Mouse (Mus musculus): ENCODE measurements at regions not wholly inside any gene's neighbourhood (a gene's known extent, or its start where the extent isn't known, plus 50 kb on each side); places are given as distances from the start of the nearest gene placed in this dataset.

DNA sequence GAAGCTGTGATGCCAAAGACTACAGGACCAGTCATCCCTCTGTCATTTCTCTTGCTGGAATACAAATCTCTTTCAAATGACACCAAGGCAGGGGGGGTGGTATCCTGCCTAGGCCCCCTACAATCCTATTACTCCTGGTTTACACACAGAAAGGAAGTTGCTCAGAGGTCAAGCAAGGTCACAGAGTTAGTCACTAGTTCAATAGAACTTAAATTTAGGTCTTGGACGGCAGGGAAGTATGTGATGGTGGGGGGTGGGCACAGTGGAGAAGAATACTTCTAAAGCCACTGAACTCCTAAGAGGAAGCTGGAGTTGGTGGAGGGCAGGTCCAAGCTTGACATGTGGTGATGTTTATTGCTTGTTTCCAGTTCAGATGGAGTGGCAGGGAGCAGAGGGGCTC lies 134.4 kb downstream of the Plpp3 start:
- H3K36me3 ChIP-seq (ENCODE audit: control insufficient read depth, insufficient read depth, low read length): no peaks in the 10 kb centered on the region
- H3K4me1 ChIP-seq (ENCODE audit: control insufficient read depth, insufficient read depth, low read length): no peaks in the 10 kb centered on the region
- no peak overlapping the region for H3K27ac ChIP-seq (ENCODE audit: control insufficient read depth, insufficient read depth, low read depth, low read length)
- no peak for TF ChIP-seq CTCF (IDR thresholded peaks at IDR 0.05; ENCODE audit: control insufficient read depth, insufficient read depth, insufficient replicate concordance, low read depth, low read length)
- TF ChIP-seq POLR2A (IDR thresholded peaks at IDR 0.05; ENCODE audit: control insufficient read depth, low read depth, low read length): no peak
- no peaks in the 10 kb centered on the region for H3K27me3 ChIP-seq (ENCODE audit: control insufficient read depth, insufficient read depth, low read length)
- no peak overlapping the region for H3K4me3 ChIP-seq (ENCODE audit: control insufficient read depth, low read depth, low read length)

- no peak overlapping the region for H3K4me3 ChIP-seq (ENCODE audit: control insufficient read depth, low read depth, low read length)
- H3K27ac ChIP-seq (ENCODE audit: control insufficient read depth, insufficient read depth, low read depth, low read length): no peak overlapping the region
- H3K36me3 ChIP-seq (ENCODE audit: control insufficient read depth, insufficient read depth, low read length): no peaks in the 10 kb centered on the region
- no peaks in the 10 kb centered on the region for H3K27me3 ChIP-seq (ENCODE audit: control insufficient read depth, insufficient read depth, low read length)
- no peaks in the 10 kb centered on the region for H3K4me1 ChIP-seq (ENCODE audit: control insufficient read depth, insufficient read depth, low read length)
- no peak for TF ChIP-seq CTCF (IDR thresholded peaks at IDR 0.05; ENCODE audit: control insufficient read depth, insufficient read depth, insufficient replicate concordance, low read depth, low read length)
- TF ChIP-seq POLR2A (IDR thresholded peaks at IDR 0.05; ENCODE audit: control insufficient read depth, low read depth, low read length): no peak
Observed at GRCm38 (mm10) chr4:105299358-105299757, 142.2 kb downstream of the Plpp3 start.

- Histone ChIP-seq H3K27ac (ENCODE audit: control insufficient read depth, insufficient read depth, low read depth, low read length) (no peak overlapping the region), H3K27me3 (ENCODE audit: control insufficient read depth, insufficient read depth, low read length) (no peaks in the 10 kb centered on the region), H3K4me3 (ENCODE audit: control insufficient read depth, low read depth, low read length) (no peak overlapping the region), H3K36me3 (ENCODE audit: control insufficient read depth, insufficient read depth, low read length) (no peaks in the 10 kb centered on the region), H3K4me1 (ENCODE audit: control insufficient read depth, insufficient read depth, low read length) (0 out of 2 replicates have a peak, but pooled peaks cover 2% of the 10 kb centered on the region)
- TF ChIP-seq CTCF (IDR thresholded peaks at IDR 0.05; ENCODE audit: control insufficient read depth, insufficient read depth, insufficient replicate concordance, low read depth, low read length) (no peak), POLR2A (IDR thresholded peaks at IDR 0.05; ENCODE audit: control insufficient read depth, low read depth, low read length) (no peak)
Observed at GRCm38 (mm10) chr4:105301547-105301946, 144.4 kb downstream of the Plpp3 start.

DNA sequence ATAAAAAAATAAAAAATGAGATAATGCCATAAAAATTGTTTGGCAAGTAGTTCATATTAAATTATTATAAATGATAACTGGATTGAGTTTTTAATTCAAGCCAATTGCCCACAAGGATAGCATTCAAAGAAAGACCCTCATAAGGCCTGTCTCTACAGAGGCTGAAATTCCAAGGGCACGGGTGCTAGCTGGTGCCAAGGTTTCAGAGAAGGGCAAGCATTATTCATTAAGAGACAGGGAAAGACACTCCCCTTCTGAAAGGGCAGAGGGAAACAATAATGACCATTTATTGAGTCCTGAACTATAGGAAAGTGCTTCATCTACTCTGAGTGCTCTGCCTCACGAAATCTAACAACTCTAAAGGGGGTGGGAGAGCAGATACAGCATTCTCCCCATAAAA lies 147.0 kb downstream of the Plpp3 start:
- Histone ChIP-seq H3K36me3 (ENCODE audit: control insufficient read depth, insufficient read depth, low read length) (no peaks in the 10 kb centered on the region), H3K27ac (ENCODE audit: control insufficient read depth, insufficient read depth, low read depth, low read length) (no peak overlapping the region), H3K27me3 (ENCODE audit: control insufficient read depth, insufficient read depth, low read length) (no peaks in the 10 kb centered on the region), H3K4me1 (ENCODE audit: control insufficient read depth, insufficient read depth, low read length) (0 out of 2 replicates have a peak, but pooled peaks cover 2% of the 10 kb centered on the region), H3K4me3 (ENCODE audit: control insufficient read depth, low read depth, low read length) (no peak overlapping the region)
- TF ChIP-seq CTCF (IDR thresholded peaks at IDR 0.05; ENCODE audit: control insufficient read depth, insufficient read depth, insufficient replicate concordance, low read depth, low read length) (no peak), POLR2A (IDR thresholded peaks at IDR 0.05; ENCODE audit: control insufficient read depth, low read depth, low read length) (no peak)

DNA sequence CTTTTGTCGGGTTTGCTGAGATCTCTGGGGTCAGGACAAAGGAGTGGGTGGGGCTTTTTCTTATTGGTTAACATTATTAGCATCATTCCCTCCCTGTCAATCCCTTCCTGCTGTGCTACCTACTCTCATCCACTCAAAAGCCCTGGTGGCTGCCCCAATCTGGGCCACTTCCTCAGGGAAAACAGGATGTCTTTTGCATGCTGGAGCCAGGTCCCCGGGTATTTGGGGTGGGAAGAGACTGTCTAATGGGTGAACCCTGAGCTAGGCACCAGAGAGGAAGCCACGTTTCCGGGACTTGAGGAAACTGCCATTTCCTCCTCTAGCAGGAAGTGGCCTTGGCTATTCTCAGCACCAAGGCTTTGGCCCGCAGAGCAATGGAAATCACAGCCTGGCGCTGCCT lies 148.8 kb downstream of the Plpp3 start:
- Histone ChIP-seq H3K27me3 (ENCODE audit: control insufficient read depth, insufficient read depth, low read length) (no peaks in the 10 kb centered on the region), H3K27ac (ENCODE audit: control insufficient read depth, insufficient read depth, low read depth, low read length) (no peak overlapping the region)
- no peak for TF ChIP-seq POLR2A (IDR thresholded peaks at IDR 0.05; ENCODE audit: control insufficient read depth, low read depth, low read length)
- TF ChIP-seq CTCF (IDR thresholded peaks at IDR 0.05; ENCODE audit: control insufficient read depth, insufficient read depth, insufficient replicate concordance, low read depth, low read length): no peak

GRCm38 (mm10) chr4:105307356-105307755 lies 150.2 kb downstream of the Plpp3 start:
- no peaks in the 10 kb centered on the region for H3K27me3 ChIP-seq (ENCODE audit: control insufficient read depth, insufficient read depth, low read length)
- no peak overlapping the region for H3K4me3 ChIP-seq (ENCODE audit: control insufficient read depth, low read depth, low read length)
- TF ChIP-seq CTCF (IDR thresholded peaks at IDR 0.05; ENCODE audit: control insufficient read depth, insufficient read depth, insufficient replicate concordance, low read depth, low read length): no peak
- no peak for TF ChIP-seq POLR2A (IDR thresholded peaks at IDR 0.05; ENCODE audit: control insufficient read depth, low read depth, low read length)
- H3K27ac ChIP-seq (ENCODE audit: control insufficient read depth, insufficient read depth, low read depth, low read length): no peak overlapping the region
- no peaks in the 10 kb centered on the region for H3K36me3 ChIP-seq (ENCODE audit: control insufficient read depth, insufficient read depth, low read length)
- H3K4me1 ChIP-seq (ENCODE audit: control insufficient read depth, insufficient read depth, low read length): 0 out of 2 replicates have a peak, but pooled peaks cover 2% of the 10 kb centered on the region

More for the DNA sequence above, 148.8 kb downstream of the Plpp3 start:
- H3K4me3 ChIP-seq (ENCODE audit: control insufficient read depth, low read depth, low read length): no peak overlapping the region
- 0 out of 2 replicates have a peak, but pooled peaks cover 2% of the 10 kb centered on the region for H3K4me1 ChIP-seq (ENCODE audit: control insufficient read depth, insufficient read depth, low read length)
- H3K36me3 ChIP-seq (ENCODE audit: control insufficient read depth, insufficient read depth, low read length): no peaks in the 10 kb centered on the region

DNA sequence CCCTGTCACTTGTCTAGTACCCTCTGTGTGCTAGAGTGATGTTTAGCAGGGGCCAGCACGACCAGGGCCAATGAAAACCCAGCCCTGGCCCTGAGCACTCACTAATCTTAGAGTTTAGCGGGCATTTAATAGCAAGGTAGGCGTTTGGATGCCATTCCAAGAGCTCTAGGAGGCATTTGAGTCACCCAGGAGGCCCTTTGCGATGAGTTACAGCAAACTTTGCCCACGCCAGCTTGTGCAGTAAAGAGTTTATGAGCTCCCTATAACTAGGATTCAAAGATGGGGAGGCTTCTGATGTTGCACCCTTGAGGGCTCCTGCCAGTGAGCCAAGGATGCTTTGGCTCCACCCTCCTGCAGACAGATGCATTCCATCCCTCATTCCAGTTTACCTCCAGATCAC lies 150.8 kb downstream of the Plpp3 start:
- Histone ChIP-seq H3K4me1 (ENCODE audit: control insufficient read depth, insufficient read depth, low read length) (0 out of 2 replicates have a peak, but pooled peaks cover 2% of the 10 kb centered on the region), H3K4me3 (ENCODE audit: control insufficient read depth, low read depth, low read length) (no peak overlapping the region), H3K36me3 (ENCODE audit: control insufficient read depth, insufficient read depth, low read length) (no peaks in the 10 kb centered on the region), H3K27ac (ENCODE audit: control insufficient read depth, insufficient read depth, low read depth, low read length) (no peak overlapping the region), H3K27me3 (ENCODE audit: control insufficient read depth, insufficient read depth, low read length) (no peaks in the 10 kb centered on the region)
- TF ChIP-seq CTCF (IDR thresholded peaks at IDR 0.05; ENCODE audit: control insufficient read depth, insufficient read depth, insufficient replicate concordance, low read depth, low read length) (no peak), POLR2A (IDR thresholded peaks at IDR 0.05; ENCODE audit: control insufficient read depth, low read depth, low read length) (no peak)

Measured in testis, adult 2 months (tissue).